ENCODE assay signal across 12 mouse cellular contexts in genomic region chr2:30409454-30410176, GRCm38 (mm10). TPM values are rescaled to one million over a fixed set of nuclear protein-coding genes. Genes with fewer than 3 reads are reported as not detected.
DNase-seq lines count a peak whose midpoint lies in the region; TF ChIP-seq lines count a peak whose summit lies in the region.
"Had no signal": no experiment of that assay in that cellular context is flagged by ENCODE, and none has a peak within 500 bp of the region (broad histone marks: within the 10 kb centered on the region; RNA-seq: fewer than 3 reads in every experiment).

No protein-coding gene starts in this region.

- no peak for TF ChIP-seq CTCF in gastrocnemius, adult 2 months (IDR thresholded peaks at IDR 0.05)

- H3K27ac ChIP-seq in gastrocnemius, adult 2 months, result peak overlapping the region; percentile 99
- peak overlapping the region; percentile 92 for H3K27ac ChIP-seq in brown adipose tissue, adult 24 weeks (replicated peaks; ENCODE audit: low read depth, low read length)
- H3K27ac ChIP-seq: hindbrain, embryonic 13.5 days had no signal

- DNase-seq in gastrocnemius, adult 2 months, result peak; percentile 87
- DNase-seq in gastrocnemius, postnatal 10 days, result no peak
- DNase-seq in heart, adult 9 months (ENCODE audit: low spot score in 2 of 2), result peak; percentile 77 to 78
- peak; percentile 63 for DNase-seq in heart, postnatal 4 days
- no peak for DNase-seq in lung, postnatal 10 days
- no peak for DNase-seq in layer of hippocampus, postnatal 25 days (ENCODE audit: extremely low spot score in 1 of 2, low spot score in 1 of 2)
- no peak for DNase-seq in lung, postnatal 36 days
- DNase-seq: cerebellum, adult 9-11 months; lung, adult 2 months; spleen, adult 18-20 months had no signal

- intact Hi-C loops in gastrocnemius, adult 2 months (cut with DNase I), result no loop called here

- peaks cover 11% of the 10 kb centered on the region for H3K4me1 ChIP-seq in brown adipose tissue, adult 24 weeks (ENCODE audit: control insufficient read depth, insufficient read depth, insufficient read length, low read length)

- peak overlapping the region; percentile 45 for H3K4me3 ChIP-seq in gastrocnemius, adult 2 months
- H3K4me3 ChIP-seq in brown adipose tissue, adult 24 weeks (ENCODE audit: insufficient read depth, low read depth, low read length), result no peak overlapping the region
- H3K4me3 ChIP-seq: hindbrain, embryonic 13.5 days had no signal

RNA-seq across cellular contexts. Expression of gene Crat, which starts 6.0 kb away (rescaled TPM):
- 100 to 1,000 TPM; 362 to 422 TPM for total RNA-seq in gastrocnemius, adult 2 months (2021)
- 100 to 1,000 TPM; 228 to 262 TPM for total RNA-seq in gastrocnemius, postnatal 10 days (2021)
- polyA plus RNA-seq in brown adipose tissue, adult 24 weeks (2012; ENCODE audit: insufficient read depth, insufficient read length, missing spikeins), result 378 and 560 TPM in 2 replicates
- 100 to 1,000 TPM; 379 to 401 TPM for total RNA-seq in heart, postnatal 4 days (2021)
- 10 to 100 TPM; 49.6 to 51.1 TPM for total RNA-seq in layer of hippocampus, postnatal 25 days (2021)

RNA-seq across cellular contexts. Expression of gene Ptpa, which starts 6.2 kb away (rescaled TPM):
- total RNA-seq in gastrocnemius, adult 2 months (2021), result 10 to 100 TPM; 48.9 to 86.1 TPM
- 100 to 1,000 TPM in 1 of 2 experiments, 10 to 100 TPM in 1; 95.1 to 101 TPM for total RNA-seq in gastrocnemius, postnatal 10 days (2021)
- polyA plus RNA-seq in brown adipose tissue, adult 24 weeks (2012; ENCODE audit: insufficient read depth, insufficient read length, missing spikeins), result 83.8 and 94.3 TPM in 2 replicates
- total RNA-seq in heart, postnatal 4 days (2021), result 100 to 1,000 TPM; 139 TPM
- 100 to 1,000 TPM; 163 to 169 TPM for total RNA-seq in layer of hippocampus, postnatal 25 days (2021)

RNA-seq across cellular contexts. Expression of gene Dolpp1, which starts 17.6 kb away (rescaled TPM):
- 1 to 10 TPM; 5.3 to 6.1 TPM for total RNA-seq in gastrocnemius, adult 2 months (2021)
- 10 to 100 TPM; 10.9 to 14.3 TPM for total RNA-seq in gastrocnemius, postnatal 10 days (2021)
- polyA plus RNA-seq in brown adipose tissue, adult 24 weeks (2012; ENCODE audit: insufficient read depth, insufficient read length, missing spikeins), result 10.4 and 13.8 TPM in 2 replicates
- 10 to 100 TPM; 14.2 to 14.6 TPM for total RNA-seq in heart, postnatal 4 days (2021)
- 10 to 100 TPM; 25.1 to 27.5 TPM for total RNA-seq in layer of hippocampus, postnatal 25 days (2021)

RNA-seq across cellular contexts. Expression of gene Miga2, which starts 45.6 kb away (rescaled TPM):
- 10 to 100 TPM; 15.5 to 39.0 TPM for total RNA-seq in gastrocnemius, adult 2 months (2021)
- total RNA-seq in gastrocnemius, postnatal 10 days (2021), result 10 to 100 TPM; 19.4 to 31.1 TPM
- polyA plus RNA-seq in brown adipose tissue, adult 24 weeks (2012; ENCODE audit: insufficient read depth, insufficient read length, missing spikeins), result 77.1 and 78.5 TPM in 2 replicates
- 10 to 100 TPM; 52.4 to 63.5 TPM for total RNA-seq in heart, postnatal 4 days (2021)
- 100 to 1,000 TPM; 102 to 110 TPM for total RNA-seq in layer of hippocampus, postnatal 25 days (2021)

RNA-seq across cellular contexts. Expression of gene Sh3glb2, which starts 50.5 kb away (rescaled TPM):
- 10 to 100 TPM; 12.7 to 18.8 TPM for total RNA-seq in gastrocnemius, adult 2 months (2021)
- 10 to 100 TPM; 32.2 to 37.9 TPM for total RNA-seq in gastrocnemius, postnatal 10 days (2021)
- polyA plus RNA-seq in brown adipose tissue, adult 24 weeks (2012; ENCODE audit: insufficient read depth, insufficient read length, missing spikeins), result 66.4 and 76.9 TPM in 2 replicates
- total RNA-seq in heart, postnatal 4 days (2021), result 10 to 100 TPM; 72.7 to 73.7 TPM
- total RNA-seq in layer of hippocampus, postnatal 25 days (2021), result 100 to 1,000 TPM; 249 to 278 TPM

Comparison
In these comparisons a context has a peak if more than half of its experiments do, and no peak if none do; other contexts are left out.
1. DNase-seq: peak in gastrocnemius, adult 2 months (single experiment), heart, adult 9 months (2 of 2) and heart, postnatal 4 days (single experiment); none in gastrocnemius, postnatal 10 days (single experiment), lung, postnatal 10 days (single experiment), layer of hippocampus, postnatal 25 days (0 of 2) and lung, postnatal 36 days (single experiment).
2. RNA of gene Crat, which starts 6.0 kb away (total RNA-seq): 362 to 422 TPM in gastrocnemius, adult 2 months, 379 to 401 TPM in heart, postnatal 4 days and 228 to 262 TPM in gastrocnemius, postnatal 10 days; 49.6 to 51.1 TPM in layer of hippocampus, postnatal 25 days; every median in the first group is over 4 times any median in the second.